Mouse (Mus musculus): ENCODE results near the gene Utrn.

DNA sequence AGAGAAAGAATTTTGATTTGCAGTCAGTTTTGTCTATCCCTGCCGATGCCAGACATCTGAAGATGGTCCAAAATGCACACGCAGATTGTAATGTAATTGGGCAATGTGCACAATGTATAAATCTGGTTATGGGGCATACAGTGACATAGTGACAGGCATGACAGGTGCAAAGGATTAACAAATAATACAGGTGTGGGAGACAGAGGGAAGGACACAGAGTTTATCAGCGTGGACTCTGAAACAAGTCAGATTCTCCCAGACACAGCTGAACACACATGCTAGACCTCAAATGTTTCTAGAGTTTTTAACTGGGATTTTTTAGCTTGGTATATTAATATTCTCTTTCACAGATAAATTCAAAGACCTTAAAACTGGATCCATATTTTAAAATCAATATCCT is 386.2 kb downstream of the Utrn start:
- TF ChIP-seq EP300 (IDR thresholded peaks at IDR 0.05; ENCODE audit: insufficient read depth, low read depth, low read length) (no peak), CTCF (IDR thresholded peaks at IDR 0.05) (no peak)
